Mouse (Mus musculus): ENCODE measurements at regions not wholly inside any gene's neighbourhood (a gene's known extent, or its start where the extent isn't known, plus 50 kb on each side); places are given as distances from the start of the nearest gene placed in this dataset.

- DNase-seq (ENCODE audit: low spot score): peak; percentile 37
Observed at GRCm38 (mm10) chr1:152313480-152313879, 73.0 kb downstream of the Tsen15 start.

- DNase-seq (ENCODE audit: low spot score): no peak
Observed at GRCm38 (mm10) chr1:152305461-152305860, 81.0 kb downstream of the Tsen15 start.

- no peak for DNase-seq (ENCODE audit: low spot score)
Observed at GRCm38 (mm10) chr1:152304487-152305130, 81.9 kb downstream of the Tsen15 start.

- DNase-seq (ENCODE audit: low spot score): no peak
Observed at GRCm38 (mm10) chr1:152301355-152301754, 85.1 kb downstream of the Tsen15 start.

DNA sequence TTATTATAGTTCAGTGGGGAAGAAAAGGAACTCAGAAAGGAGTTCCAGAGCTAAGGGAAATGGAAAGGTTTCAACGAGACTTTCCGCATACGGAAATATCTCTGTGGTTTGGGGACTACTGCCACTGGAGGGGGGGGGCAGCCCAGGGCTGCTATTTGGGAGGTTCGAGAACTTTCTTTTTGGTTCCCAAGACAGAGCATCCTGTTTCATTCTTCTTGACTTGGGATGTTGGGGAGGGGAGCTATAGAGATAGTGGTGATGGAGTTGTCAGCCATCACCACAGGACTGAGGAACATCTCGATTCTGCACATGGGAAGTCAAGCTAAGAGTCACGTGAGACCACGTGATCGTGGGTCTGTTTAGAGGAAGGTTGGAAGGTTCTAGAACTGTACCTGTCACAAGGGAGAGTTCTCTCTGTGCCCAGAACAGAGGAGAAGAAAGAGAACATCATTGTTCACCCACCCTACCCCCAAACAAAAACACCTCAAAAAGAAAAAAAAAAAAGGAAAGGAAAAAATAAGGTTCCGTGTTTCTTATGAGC, 94.2 kb downstream of the Tsen15 start:
- no peak for DNase-seq (ENCODE audit: low spot score)

- DNase-seq (ENCODE audit: low spot score): peak; percentile 70
Observed at GRCm38 (mm10) chr1:152290768-152291167, 95.7 kb downstream of the Tsen15 start.

GRCm38 (mm10) chr1:152287566-152288490, 98.7 kb downstream of the Tsen15 start:
- no peak for DNase-seq (ENCODE audit: low spot score)

DNA sequence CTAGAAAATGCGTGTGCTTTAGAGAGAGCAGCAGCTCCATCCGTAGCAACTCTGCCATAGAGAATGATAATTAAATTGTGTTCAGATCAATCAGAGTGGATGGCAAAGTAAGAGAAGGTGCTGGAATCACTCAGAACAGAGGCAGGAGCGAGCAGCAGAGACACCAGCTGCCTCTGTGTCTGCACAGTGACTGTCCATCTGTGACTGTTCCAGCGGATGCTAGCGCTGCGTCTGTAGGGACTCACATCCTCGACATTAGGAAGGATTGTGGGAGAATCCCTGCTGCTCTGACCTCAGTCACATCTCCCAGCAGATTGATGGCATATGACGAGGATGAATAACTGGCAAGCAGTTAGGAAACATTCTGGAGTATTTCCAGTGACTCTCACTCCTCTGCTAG, 99.8 kb downstream of the Tsen15 start:
- DNase-seq (ENCODE audit: low spot score): no peak

DNA sequence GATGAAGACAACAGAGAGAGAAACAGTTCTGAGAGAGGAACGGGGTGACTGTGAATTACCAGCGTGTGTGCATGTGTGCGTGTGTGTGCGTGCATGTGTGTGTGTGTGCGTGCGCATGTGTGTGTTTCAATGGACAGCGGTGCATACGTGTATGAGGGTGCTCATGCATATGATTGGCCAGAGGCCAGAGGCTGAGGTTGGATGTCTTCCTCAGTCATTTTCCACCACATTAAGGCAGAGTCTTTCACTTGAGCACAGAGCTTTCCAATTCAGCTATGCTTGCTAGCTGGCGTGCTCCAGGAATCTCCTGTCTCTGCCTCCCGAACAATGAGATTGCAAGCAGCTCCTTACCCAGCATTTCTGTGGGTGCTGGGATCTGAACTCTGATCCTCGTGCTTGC, 104.4 kb downstream of the Tsen15 start:
- DNase-seq (ENCODE audit: low spot score): no peak

GRCm38 (mm10) chr1:152281201-152281600, 105.3 kb downstream of the Tsen15 start:
- no peak for DNase-seq (ENCODE audit: low spot score)

- DNase-seq (ENCODE audit: low spot score): no peak
Observed at GRCm38 (mm10) chr1:152280014-152280413, 106.5 kb downstream of the Tsen15 start.

DNA sequence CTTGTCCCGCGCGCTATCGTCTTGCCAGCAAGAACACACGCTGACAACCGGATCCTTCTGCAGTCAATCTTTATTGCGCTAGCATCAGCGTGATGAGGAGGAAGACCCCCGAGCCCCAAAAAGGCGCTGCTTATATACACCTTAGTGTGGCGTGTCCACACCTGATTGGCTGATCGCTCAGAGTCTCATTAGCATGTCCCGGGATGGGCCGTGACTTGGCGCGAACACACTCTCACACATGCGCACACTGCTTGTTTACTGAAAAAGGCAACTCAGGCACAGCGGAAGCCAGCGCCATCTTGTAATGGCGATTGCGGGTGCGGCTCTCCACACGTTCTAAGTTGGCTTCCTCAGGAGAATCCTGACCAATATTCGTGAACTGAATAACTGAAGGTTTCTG, 111.5 kb downstream of the Tsen15 start:
- DNase-seq (ENCODE audit: low spot score): no peak

DNA sequence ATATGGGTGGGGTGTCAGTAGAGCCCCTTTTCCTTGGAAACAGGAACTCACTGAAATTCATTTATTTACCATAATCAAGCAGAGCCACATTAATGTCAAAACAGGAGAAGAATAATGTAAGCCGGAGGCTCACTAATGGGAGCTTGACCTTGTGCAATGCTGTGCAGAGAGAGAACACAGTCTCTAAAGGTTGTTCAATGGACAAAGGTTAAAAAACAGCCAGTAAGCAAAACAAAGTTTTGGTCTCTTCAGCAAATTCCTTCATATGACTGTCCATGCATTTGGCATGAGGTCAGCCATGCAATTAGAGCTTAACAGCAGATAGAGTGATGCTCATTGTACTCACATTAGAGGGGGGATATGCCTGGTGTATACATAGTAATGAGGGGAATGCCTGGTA, 113.1 kb downstream of the Tsen15 start:
- DNase-seq (ENCODE audit: low spot score): no peak

DNA sequence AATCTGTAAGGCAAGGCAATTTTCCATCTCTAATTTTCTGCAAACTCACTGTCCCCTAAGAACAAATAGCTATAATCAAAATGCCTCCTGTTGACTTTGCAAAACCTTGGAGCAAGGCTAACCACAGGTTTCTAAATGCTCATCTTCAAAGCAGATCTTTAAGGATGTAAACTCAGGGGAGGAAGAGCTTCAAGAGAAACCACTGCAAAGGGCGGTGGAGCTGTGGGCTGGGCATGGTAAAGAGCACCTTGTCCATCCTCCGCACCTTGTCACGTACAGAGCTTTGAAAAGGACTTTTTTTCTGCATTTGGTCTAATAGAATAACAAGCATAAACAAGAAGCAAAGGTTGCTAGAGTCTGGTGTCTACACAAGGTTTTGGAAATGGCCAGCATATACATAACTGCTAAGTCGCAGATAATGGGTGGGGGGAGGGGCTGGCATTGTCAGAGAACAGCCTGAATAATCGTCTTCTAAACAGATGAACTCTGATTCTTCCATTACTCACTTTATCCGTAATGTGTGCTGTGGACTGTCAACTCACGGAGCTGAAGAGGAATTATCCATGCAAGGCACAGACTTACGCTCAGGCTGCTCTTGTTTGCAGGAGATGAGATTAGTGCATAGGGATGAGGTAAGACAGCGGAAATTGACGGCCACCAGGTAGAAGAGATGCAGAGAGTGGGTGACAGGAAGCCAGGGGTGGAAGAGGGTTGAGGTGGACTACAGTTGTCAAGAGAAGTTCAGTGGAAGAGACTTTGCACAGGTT, 116.4 kb downstream of the Tsen15 start:
- no peak for DNase-seq (ENCODE audit: low spot score)

DNA sequence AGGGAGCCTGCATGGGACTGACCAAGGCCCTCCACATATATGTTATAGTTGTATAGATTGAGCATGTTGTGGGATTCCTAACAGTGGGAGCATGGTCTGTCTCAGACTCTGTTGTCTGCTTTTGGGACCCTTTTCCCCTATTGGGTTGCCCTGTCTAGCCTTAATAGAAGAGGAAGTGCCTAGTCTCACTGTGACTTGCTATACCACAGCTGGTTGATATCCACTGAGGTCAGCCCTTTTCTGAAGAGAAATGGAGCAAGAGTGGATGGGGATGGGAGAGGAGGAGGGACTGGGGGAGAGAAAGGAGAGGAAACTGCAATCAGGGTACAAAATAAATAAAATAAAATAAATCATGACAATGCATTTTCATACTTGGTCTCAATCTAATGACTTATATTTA, 120.1 kb downstream of the Tsen15 start:
- DNase-seq (ENCODE audit: low spot score): no peak

DNA sequence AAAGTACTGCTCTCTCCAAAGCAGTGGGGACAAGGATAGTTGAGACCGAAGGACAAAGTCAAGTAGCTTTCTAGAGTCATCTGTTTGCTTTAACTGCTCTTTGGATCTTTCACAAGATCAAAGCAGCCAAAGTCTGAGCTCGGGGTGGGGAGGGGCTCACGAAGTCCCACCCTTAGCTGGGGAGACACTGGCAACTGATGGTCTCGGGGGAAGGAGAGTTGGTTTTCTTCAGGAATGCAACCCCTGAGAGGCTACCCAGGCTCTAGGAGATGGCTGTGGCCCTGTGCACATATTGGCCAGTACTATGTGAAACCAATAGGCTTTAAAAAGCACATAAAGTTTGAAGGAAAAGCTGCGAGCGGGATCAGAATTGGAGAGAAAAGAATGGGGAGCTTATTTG, 121.5 kb downstream of the Tsen15 start:
- no peak for DNase-seq (ENCODE audit: low spot score)

DNA sequence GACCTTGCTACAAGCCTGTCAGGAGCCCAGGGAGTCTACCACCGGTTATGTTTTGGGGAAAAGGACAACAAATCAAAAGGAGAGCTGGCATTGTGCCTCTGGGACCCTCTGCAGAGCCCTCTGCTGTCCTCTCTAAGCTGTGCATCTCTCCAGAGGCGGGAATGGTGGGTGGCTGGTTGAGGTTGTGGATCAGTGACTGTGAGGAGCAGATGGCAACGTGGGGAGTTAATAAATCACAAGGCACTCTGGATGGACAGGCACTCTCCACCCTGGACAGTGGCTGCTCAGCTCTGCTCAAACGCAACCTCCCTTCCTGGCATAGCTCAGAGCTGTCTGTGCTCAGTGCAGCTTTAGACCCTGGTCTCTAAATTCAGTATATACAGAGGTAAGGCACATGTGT, 125.0 kb downstream of the Tsen15 start:
- DNase-seq (ENCODE audit: low spot score): peak; percentile 39

GRCm38 (mm10) chr1:152260950-152261349, 125.5 kb downstream of the Tsen15 start:
- peak; percentile 28 for DNase-seq (ENCODE audit: low spot score)

- peak; percentile 5 for DNase-seq (ENCODE audit: low spot score)
Observed at GRCm38 (mm10) chr1:152258258-152258657, 128.2 kb downstream of the Tsen15 start.

DNA sequence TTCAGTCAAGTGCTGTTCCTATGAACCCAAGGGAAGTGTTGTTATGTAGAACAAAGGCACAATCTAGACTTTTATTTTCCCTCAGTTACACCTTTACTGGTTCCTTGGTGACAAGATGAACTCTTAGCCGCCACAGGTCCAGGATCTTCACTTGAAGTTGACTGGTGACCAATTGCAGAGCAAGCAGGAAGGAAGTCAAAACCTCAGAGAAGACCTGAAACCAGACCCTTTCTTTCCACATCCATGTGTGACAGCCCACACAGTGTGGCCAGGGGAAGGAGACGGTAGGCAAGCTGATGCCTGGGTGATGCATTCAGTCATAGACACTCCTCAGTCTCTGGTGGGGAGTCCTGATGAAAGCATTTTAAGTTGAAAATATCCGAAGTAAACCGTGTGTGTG, 132.6 kb downstream of the Tsen15 start:
- no peak for DNase-seq (ENCODE audit: low spot score)

DNA sequence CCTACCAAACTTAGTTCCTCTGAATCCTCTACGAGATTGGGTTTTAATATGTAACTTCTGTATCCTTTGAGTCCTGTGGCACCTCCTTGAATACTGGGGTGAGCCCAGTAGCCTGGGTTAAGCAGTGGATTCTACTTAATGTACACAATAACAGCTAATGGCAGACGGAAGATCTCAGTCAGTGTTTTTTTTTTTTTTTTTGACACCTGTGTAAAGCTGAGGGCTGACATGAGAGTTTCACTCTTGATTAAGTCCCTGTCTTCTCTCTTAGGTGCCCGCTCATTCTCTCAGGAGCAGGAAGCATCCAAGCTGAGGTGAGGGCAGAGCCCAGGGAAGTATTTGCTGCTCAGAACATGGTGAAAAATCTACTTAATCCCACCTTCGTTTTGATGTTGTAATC, 133.0 kb downstream of the Tsen15 start:
- no peak for DNase-seq (ENCODE audit: low spot score)

GRCm38 (mm10) chr1:152252658-152253267, 133.7 kb downstream of the Tsen15 start:
- no peak for DNase-seq (ENCODE audit: low spot score)

All from embryo, embryonic 10.5 days (tissue).